Mouse (Mus musculus): ENCODE data around the gene Fam78a. TPM values are rescaled to one million over a fixed set of nuclear protein-coding genes. Genes with fewer than 3 reads are reported as not detected.
A peak's percentile ranks its signal among the peaks of the same experiment; 100 is the strongest.

Gene Fam78a
- polyA plus RNA-seq, 1 experiment from 2014 or later, result 0.36 TPM

- Histone ChIP-seq H3K9ac (no peak overlapping the region), H3K4me3 (no peak overlapping the region), H3K27me3 (peaks cover 18% of the 10 kb centered on the region), H3K36me3 (ENCODE audit: poor library complexity, severe bottlenecking) (no peaks in the 10 kb centered on the region), H3K4me1 (peaks cover 20% of the 10 kb centered on the region), H3K27ac (no peak overlapping the region), H3K4me2 (no peak overlapping the region), H3K9me3 (replicated peaks) (no peaks in the 10 kb centered on the region)
- 86% methylated on average over 7 of the region's 7 CpGs for WGBS
- no peak for ATAC-seq
These were observed 9.5 kb upstream of the Fam78a start for GRCm38 (mm10) chr2:32094001-32094707.

- Histone ChIP-seq H3K9ac (no peak overlapping the region), H3K27ac (no peak overlapping the region), H3K4me1 (peaks cover 31% of the 10 kb centered on the region), H3K4me3 (no peak overlapping the region), H3K36me3 (ENCODE audit: poor library complexity, severe bottlenecking) (no peaks in the 10 kb centered on the region), H3K4me2 (no peak overlapping the region), H3K27me3 (peaks cover 40% of the 10 kb centered on the region), H3K9me3 (replicated peaks) (no peaks in the 10 kb centered on the region)
- 72% methylated on average over 3 of the region's 3 CpGs for WGBS
- ATAC-seq, result no peak
These were observed 7.3 kb upstream of the Fam78a start for GRCm38 (mm10) chr2:32091956-32092355.

DNA sequence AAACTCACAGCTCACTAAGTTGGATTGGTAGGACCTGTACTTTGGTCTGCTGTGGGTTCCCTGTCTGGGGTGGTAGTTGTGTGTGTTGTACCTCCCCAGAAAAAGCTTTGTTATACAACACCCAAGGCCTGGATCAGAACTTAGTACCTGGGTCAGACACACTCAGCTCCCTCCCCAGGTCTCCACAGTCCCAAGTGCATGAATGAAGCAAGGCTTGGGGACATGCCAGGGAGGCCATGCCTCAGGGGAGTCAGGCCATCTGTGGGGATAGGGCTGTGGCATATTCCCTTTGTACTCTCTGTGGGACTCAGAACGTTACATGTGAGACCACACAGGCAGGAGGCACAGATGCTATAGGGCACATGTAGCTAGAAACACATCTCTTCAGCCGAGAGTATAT lies 5.5 kb upstream of the Fam78a start:
- no peak for ATAC-seq
- peaks cover 58% of the 10 kb centered on the region for H3K27me3 ChIP-seq
- H3K9me3 ChIP-seq (replicated peaks), result no peaks in the 10 kb centered on the region
- no peak overlapping the region for H3K4me3 ChIP-seq
- peaks cover 12% of the 10 kb centered on the region for H3K4me1 ChIP-seq
- H3K36me3 ChIP-seq (ENCODE audit: poor library complexity, severe bottlenecking), result no peaks in the 10 kb centered on the region
- no peak overlapping the region for H3K9ac ChIP-seq
- H3K27ac ChIP-seq, result no peak overlapping the region
- no peak overlapping the region for H3K4me2 ChIP-seq
- WGBS, result 56% methylated on average over 2 of the region's 2 CpGs

- WGBS, result 79% methylated on average over 3 of the region's 3 CpGs
- H3K27me3 ChIP-seq, result peaks cover 64% of the 10 kb centered on the region
- peaks cover 11% of the 10 kb centered on the region for H3K4me1 ChIP-seq
- ATAC-seq, result no peak
- H3K9me3 ChIP-seq (replicated peaks), result no peaks in the 10 kb centered on the region
- no peak overlapping the region for H3K4me2 ChIP-seq
- H3K4me3 ChIP-seq, result no peak overlapping the region
- H3K27ac ChIP-seq, result no peak overlapping the region
- no peak overlapping the region for H3K9ac ChIP-seq
- H3K36me3 ChIP-seq (ENCODE audit: poor library complexity, severe bottlenecking), result no peaks in the 10 kb centered on the region
These were observed 4.9 kb upstream of the Fam78a start for GRCm38 (mm10) chr2:32089606-32090005.

DNA sequence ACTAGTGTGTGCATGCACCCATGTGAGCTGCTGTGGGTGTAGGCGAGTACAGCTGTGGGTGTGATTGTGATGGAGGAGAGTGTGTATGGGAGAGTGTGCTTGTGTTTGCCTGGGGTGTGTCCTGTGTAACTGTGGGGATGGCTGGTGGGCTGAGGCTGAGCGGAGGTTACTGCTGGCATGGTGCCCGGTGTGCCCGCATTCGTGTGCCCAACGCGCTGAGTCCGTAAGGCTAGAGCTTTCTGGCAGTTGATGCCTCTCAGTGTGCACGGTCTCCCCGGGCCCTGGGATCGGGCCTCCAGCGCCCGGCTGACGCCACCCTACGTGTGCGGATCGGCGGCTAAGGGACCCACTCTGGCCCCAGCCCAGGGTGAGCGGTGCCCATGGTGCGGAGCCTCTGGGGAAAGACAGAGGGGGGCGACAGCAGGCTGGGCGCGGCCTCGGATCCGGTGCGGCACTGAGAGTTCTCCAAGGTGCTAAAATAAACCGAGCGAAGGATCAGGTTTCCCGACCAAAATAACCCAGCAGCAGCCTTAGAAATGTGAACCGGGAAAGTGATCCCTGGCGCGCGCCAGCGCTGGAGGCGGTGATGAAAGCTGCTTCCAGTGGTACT lies 3.8 kb upstream of the Fam78a start:
- WGBS, result 7% methylated on average over 35 of the region's 35 CpGs

GRCm38 (mm10) chr2:32087606-32088005 lies 2.9 kb upstream of the Fam78a start:
- Histone ChIP-seq H3K9ac (no peak overlapping the region), H3K36me3 (ENCODE audit: poor library complexity, severe bottlenecking) (no peaks in the 10 kb centered on the region), H3K27me3 (peaks cover 84% of the 10 kb centered on the region), H3K27ac (no peak overlapping the region), H3K4me1 (peaks cover 26% of the 10 kb centered on the region), H3K4me2 (no peak overlapping the region), H3K4me3 (no peak overlapping the region), H3K9me3 (replicated peaks) (no peaks in the 10 kb centered on the region)
- no peak for ATAC-seq
- WGBS, result 62% methylated on average over 4 of the region's 4 CpGs

More for the DNA sequence above, 3.8 kb upstream of the Fam78a start:
- H3K27me3 ChIP-seq, result peaks cover 75% of the 10 kb centered on the region
- no peaks in the 10 kb centered on the region for H3K36me3 ChIP-seq (ENCODE audit: poor library complexity, severe bottlenecking)
- no peak for ATAC-seq
- peak overlapping the region; percentile 58 for H3K9ac ChIP-seq
- H3K4me3 ChIP-seq, result peak overlapping the region; percentile 29
- H3K4me2 ChIP-seq, result peak overlapping the region; percentile 61
- H3K9me3 ChIP-seq (replicated peaks), result no peaks in the 10 kb centered on the region
- peaks cover 20% of the 10 kb centered on the region for H3K4me1 ChIP-seq
- H3K27ac ChIP-seq, result no peak overlapping the region

GRCm38 (mm10) chr2:32085231-32085630 lies 574 bp upstream of the Fam78a start:
- H3K36me3 ChIP-seq (ENCODE audit: poor library complexity, severe bottlenecking), result no peaks in the 10 kb centered on the region
- ATAC-seq, result no peak
- peaks cover 26% of the 10 kb centered on the region for H3K4me1 ChIP-seq
- no peak overlapping the region for H3K4me3 ChIP-seq
- H3K9ac ChIP-seq, result no peak overlapping the region
- no peak overlapping the region for H3K27ac ChIP-seq
- H3K4me2 ChIP-seq, result no peak overlapping the region
- no peaks in the 10 kb centered on the region for H3K9me3 ChIP-seq (replicated peaks)
- WGBS, result 75% methylated on average over 2 of the region's 2 CpGs
- peaks cover 95% of the 10 kb centered on the region for H3K27me3 ChIP-seq

- H3K9me3 ChIP-seq (replicated peaks), result no peaks in the 10 kb centered on the region
- no peak overlapping the region for H3K9ac ChIP-seq
- ATAC-seq, result no peak
These were observed 179 bp upstream of the Fam78a start for GRCm38 (mm10) chr2:32084872-32085199.

DNA sequence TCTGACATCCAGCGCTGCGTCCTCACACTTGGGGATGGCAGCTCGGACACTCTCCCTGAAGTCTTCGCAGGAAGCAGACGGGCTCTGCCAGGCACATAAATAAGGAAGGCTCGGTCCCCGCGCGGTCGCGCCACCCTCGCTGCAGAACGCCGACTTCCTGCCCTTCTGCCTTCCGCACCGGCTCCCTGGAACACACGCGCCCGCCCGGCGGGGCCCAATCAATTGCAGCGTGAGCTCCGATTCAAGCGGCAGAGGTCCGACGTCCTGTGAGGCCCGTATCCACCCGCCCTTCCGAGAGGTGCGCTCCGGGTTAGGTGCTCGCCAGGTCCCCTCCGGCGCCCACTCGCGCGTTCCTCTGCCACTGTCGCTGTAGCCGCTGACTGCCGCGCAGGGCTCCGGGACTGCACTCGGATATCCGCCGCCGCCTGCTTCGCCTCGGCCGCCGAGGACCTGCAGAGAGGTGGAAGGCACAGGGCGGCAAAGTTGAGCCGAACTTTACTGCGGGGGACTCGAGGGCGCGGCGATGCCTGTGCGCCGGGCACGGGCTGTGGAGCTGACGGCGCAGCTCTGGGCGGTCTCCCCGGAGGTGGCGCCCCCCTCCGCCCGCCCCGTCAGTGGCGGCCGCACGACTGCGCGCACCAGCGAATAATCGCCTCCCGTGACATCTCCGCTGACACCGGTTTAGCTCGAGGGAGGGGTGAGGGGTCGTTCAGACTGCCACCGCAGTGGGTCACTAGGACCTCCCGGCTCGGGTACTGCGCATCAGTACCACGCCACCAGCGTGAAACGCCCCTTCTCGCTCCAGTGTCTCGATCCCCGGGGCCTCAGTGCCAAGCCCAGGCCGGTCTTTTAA lies 1.3 kb downstream of the Fam78a start:
- ATAC-seq, result peak; percentile 39
- under 1% methylated on average over 90 of the region's 91 CpGs for WGBS
- peak overlapping the region; percentile 63 for H3K4me3 ChIP-seq

More at GRCm38 (mm10) chr2:32084872-32085199, 179 bp upstream of the Fam78a start:
- H3K27ac ChIP-seq, result no peak overlapping the region
- WGBS, result 25% methylated on average over 2 of the region's 2 CpGs
- peak overlapping the region; percentile 63 for H3K4me3 ChIP-seq
- H3K4me2 ChIP-seq, result peak overlapping the region; percentile 98
- no peaks in the 10 kb centered on the region for H3K36me3 ChIP-seq (ENCODE audit: poor library complexity, severe bottlenecking)
- H3K4me1 ChIP-seq, result peaks cover 26% of the 10 kb centered on the region
- H3K27me3 ChIP-seq, result peaks cover 91% of the 10 kb centered on the region

GRCm38 (mm10) chr2:32082229-32082628 lies 2.4 kb downstream of the Fam78a start:
- Histone ChIP-seq H3K4me2 (0 out of 2 replicates have a peak overlapping the region, but pooled peaks have one; percentile 8), H3K4me3 (no peak overlapping the region; the same call in 1 of the 2 replicates), H3K27me3 (peaks cover 65% of the 10 kb centered on the region)

More for the DNA sequence above, 1.3 kb downstream of the Fam78a start:
- Histone ChIP-seq H3K9me3 (replicated peaks) (no peaks in the 10 kb centered on the region), H3K4me1 (peaks cover 20% of the 10 kb centered on the region), H3K9ac (peak overlapping the region; percentile 23; the same call in 1 of the 2 replicates), H3K27ac (no peak overlapping the region), H3K4me2 (peak overlapping the region; percentile 98), H3K36me3 (ENCODE audit: poor library complexity, severe bottlenecking) (no peaks in the 10 kb centered on the region), H3K27me3 (peaks cover 77% of the 10 kb centered on the region)

GRCm38 (mm10) chr2:32081296-32081929 lies 3.2 kb downstream of the Fam78a start:
- no peaks in the 10 kb centered on the region for H3K36me3 ChIP-seq (ENCODE audit: poor library complexity, severe bottlenecking)
- 87% methylated on average over 14 of the region's 14 CpGs for whole genome bisulfite sequencing
- no peak overlapping the region for H3K4me3 ChIP-seq
- H3K9me3 ChIP-seq (replicated peaks), result no peaks in the 10 kb centered on the region
- 0 out of 2 replicates have a peak overlapping the region, but pooled peaks have one; percentile 8 for H3K4me2 ChIP-seq
- H3K4me1 ChIP-seq, result peaks cover 15% of the 10 kb centered on the region
- peaks cover 57% of the 10 kb centered on the region for H3K27me3 ChIP-seq
- no peak overlapping the region for H3K9ac ChIP-seq
- no peak for ATAC-seq
- H3K27ac ChIP-seq, result no peak overlapping the region

More at GRCm38 (mm10) chr2:32082229-32082628, 2.4 kb downstream of the Fam78a start:
- 35% methylated on average over 2 of the region's 2 CpGs for WGBS
- no peak for ATAC-seq
- Histone ChIP-seq H3K4me1 (peaks cover 15% of the 10 kb centered on the region), H3K9ac (no peak overlapping the region), H3K27ac (no peak overlapping the region), H3K36me3 (ENCODE audit: poor library complexity, severe bottlenecking) (no peaks in the 10 kb centered on the region), H3K9me3 (replicated peaks) (no peaks in the 10 kb centered on the region)

Data from forebrain, embryonic 13.5 days (tissue).